Mouse (Mus musculus): Measurements from ENCODE around the gene Olfr876. TPM values are rescaled to one million over a fixed set of nuclear protein-coding genes. Genes with fewer than 3 reads are reported as not detected.

Gene Olfr876
- total and polyA plus RNA-seq, 3 experiments = 0.11 TPM; not detected in 2

- no peak for ATAC-seq (ENCODE audit: extremely low read depth, insufficient number of reproducible peaks, low FRiP score, poor library complexity, severe bottlenecking)
- TF ChIP-seq GATA1 (IDR thresholded peaks at IDR 0.05; ENCODE audit: borderline replicate concordance, low read length) (no peak), POLR2AphosphoS5 (IDR thresholded peaks at IDR 0.05; ENCODE audit: insufficient replicate concordance, low read depth, low read length) (no peak), TAL1 (conservative IDR thresholded peaks at IDR 0.05; ENCODE audit: low read depth, low read length) (no peak), GATA2 (IDR thresholded peaks at IDR 0.05; ENCODE audit: borderline replicate concordance, low read depth, low read length) (no peak), CTCF (IDR thresholded peaks at IDR 0.05; ENCODE audit: low read depth, low read length) (no peak)
- no peak for DNase-seq (ENCODE audit: low spot score)
Observed at GRCm38 (mm10) chr9:37786411-37786810, 16.4 kb upstream of the Olfr876 start.

DNA sequence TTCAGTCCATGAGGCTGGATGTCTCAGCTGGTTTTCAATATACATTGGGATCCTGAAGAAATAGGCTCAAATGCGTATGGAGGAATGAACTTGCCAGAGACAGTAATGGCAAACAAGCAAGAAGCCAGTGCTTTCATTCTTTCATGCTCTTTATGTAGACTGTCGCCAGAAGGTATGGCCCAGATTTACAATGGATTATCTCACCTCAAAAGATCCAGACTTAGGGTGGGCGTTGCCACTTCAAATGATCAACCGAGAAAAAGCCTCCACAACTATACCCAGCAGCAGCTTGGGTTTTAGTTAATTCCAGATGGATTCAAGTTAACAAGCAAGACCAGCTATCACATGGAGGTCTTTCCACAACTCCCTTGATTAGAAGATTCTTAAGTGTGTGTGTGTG lies 776 bp upstream of the Olfr876 start:
- H3K27me3 ChIP-seq (ENCODE audit: insufficient read depth, low read length) = no peaks in the 10 kb centered on the region
- DNase-seq (ENCODE audit: low spot score) (no peak), ATAC-seq (ENCODE audit: extremely low read depth, insufficient number of reproducible peaks, low FRiP score, poor library complexity, severe bottlenecking) (no peak)
- no peaks in the 10 kb centered on the region for H3K9me3 ChIP-seq (replicated peaks)
- H3K4me1 ChIP-seq (ENCODE audit: insufficient read depth, low read depth, low read length) = no peaks in the 10 kb centered on the region
- no peaks in the 10 kb centered on the region for H3K36me3 ChIP-seq (replicated peaks)
- TF ChIP-seq POLR2AphosphoS5 (IDR thresholded peaks at IDR 0.05; ENCODE audit: insufficient replicate concordance, low read depth, low read length) (no peak), TAL1 (conservative IDR thresholded peaks at IDR 0.05; ENCODE audit: low read depth, low read length) (no peak), GATA2 (IDR thresholded peaks at IDR 0.05; ENCODE audit: borderline replicate concordance, low read depth, low read length) (no peak), CTCF (IDR thresholded peaks at IDR 0.05; ENCODE audit: low read depth, low read length) (no peak), GATA1 (IDR thresholded peaks at IDR 0.05; ENCODE audit: borderline replicate concordance, low read length) (no peak)
- no peak overlapping the region for H3K4me3 ChIP-seq (ENCODE audit: low read depth, low read length)

More at GRCm38 (mm10) chr9:37786411-37786810, 16.4 kb upstream of the Olfr876 start:
- Histone ChIP-seq H3K27me3 (ENCODE audit: insufficient read depth, low read length) (no peaks in the 10 kb centered on the region), H3K36me3 (replicated peaks) (no peaks in the 10 kb centered on the region), H3K9me3 (replicated peaks) (no peaks in the 10 kb centered on the region), H3K4me1 (ENCODE audit: insufficient read depth, low read depth, low read length) (no peaks in the 10 kb centered on the region), H3K4me3 (ENCODE audit: low read depth, low read length) (no peak overlapping the region)

GRCm38 (mm10) chr9:37807235-37807634 lies 4.4 kb downstream of the Olfr876 start:
- no peaks in the 10 kb centered on the region for H3K4me1 ChIP-seq (ENCODE audit: insufficient read depth, low read depth, low read length)
- H3K27me3 ChIP-seq (ENCODE audit: insufficient read depth, low read length) = no peaks in the 10 kb centered on the region
- H3K9me3 ChIP-seq (replicated peaks) = no peaks in the 10 kb centered on the region
- ATAC-seq (ENCODE audit: extremely low read depth, insufficient number of reproducible peaks, low FRiP score, poor library complexity, severe bottlenecking) = no peak
- no peak overlapping the region for H3K4me3 ChIP-seq (ENCODE audit: low read depth, low read length)
- H3K36me3 ChIP-seq (replicated peaks) = no peaks in the 10 kb centered on the region
- TF ChIP-seq POLR2AphosphoS5 (IDR thresholded peaks at IDR 0.05; ENCODE audit: insufficient replicate concordance, low read depth, low read length) (no peak), TAL1 (conservative IDR thresholded peaks at IDR 0.05; ENCODE audit: low read depth, low read length) (no peak), CTCF (IDR thresholded peaks at IDR 0.05; ENCODE audit: low read depth, low read length) (no peak), GATA2 (IDR thresholded peaks at IDR 0.05; ENCODE audit: borderline replicate concordance, low read depth, low read length) (no peak), GATA1 (IDR thresholded peaks at IDR 0.05; ENCODE audit: borderline replicate concordance, low read length) (no peak)
- DNase-seq (ENCODE audit: low spot score) = no peak

GRCm38 (mm10) chr9:37808456-37808855 lies 5.6 kb downstream of the Olfr876 start:
- Histone ChIP-seq H3K27me3 (ENCODE audit: insufficient read depth, low read length) (no peaks in the 10 kb centered on the region), H3K36me3 (replicated peaks) (no peaks in the 10 kb centered on the region), H3K4me3 (ENCODE audit: low read depth, low read length) (no peak overlapping the region), H3K4me1 (ENCODE audit: insufficient read depth, low read depth, low read length) (no peaks in the 10 kb centered on the region), H3K9me3 (replicated peaks) (no peaks in the 10 kb centered on the region)
- TF ChIP-seq CTCF (IDR thresholded peaks at IDR 0.05; ENCODE audit: low read depth, low read length) (no peak), GATA1 (IDR thresholded peaks at IDR 0.05; ENCODE audit: borderline replicate concordance, low read length) (no peak), GATA2 (IDR thresholded peaks at IDR 0.05; ENCODE audit: borderline replicate concordance, low read depth, low read length) (no peak), TAL1 (conservative IDR thresholded peaks at IDR 0.05; ENCODE audit: low read depth, low read length) (no peak), POLR2AphosphoS5 (IDR thresholded peaks at IDR 0.05; ENCODE audit: insufficient replicate concordance, low read depth, low read length) (no peak)
- DNase-seq (ENCODE audit: low spot score) = no peak
- no peak for ATAC-seq (ENCODE audit: extremely low read depth, insufficient number of reproducible peaks, low FRiP score, poor library complexity, severe bottlenecking)

GRCm38 (mm10) chr9:37808976-37809375 lies 6.1 kb downstream of the Olfr876 start:
- no peak for TF ChIP-seq CTCF (IDR thresholded peaks at IDR 0.05; ENCODE audit: low read depth, low read length)
- TF ChIP-seq GATA1 (IDR thresholded peaks at IDR 0.05; ENCODE audit: borderline replicate concordance, low read length) = no peak
- no peak for TF ChIP-seq POLR2AphosphoS5 (IDR thresholded peaks at IDR 0.05; ENCODE audit: insufficient replicate concordance, low read depth, low read length)
- TF ChIP-seq GATA2 (IDR thresholded peaks at IDR 0.05; ENCODE audit: borderline replicate concordance, low read depth, low read length) = no peak
- no peak for TF ChIP-seq TAL1 (conservative IDR thresholded peaks at IDR 0.05; ENCODE audit: low read depth, low read length)
- Histone ChIP-seq H3K27me3 (ENCODE audit: insufficient read depth, low read length) (no peaks in the 10 kb centered on the region; the same call in 1 of the 2 replicates), H3K4me1 (ENCODE audit: insufficient read depth, low read depth, low read length) (no peaks in the 10 kb centered on the region), H3K4me3 (ENCODE audit: low read depth, low read length) (no peak overlapping the region), H3K36me3 (replicated peaks) (no peaks in the 10 kb centered on the region), H3K9me3 (replicated peaks) (no peaks in the 10 kb centered on the region)
- ATAC-seq (ENCODE audit: extremely low read depth, insufficient number of reproducible peaks, low FRiP score, poor library complexity, severe bottlenecking) = no peak
- no peak for DNase-seq (ENCODE audit: low spot score)

- Histone ChIP-seq H3K4me3 (ENCODE audit: low read depth, low read length) (no peak overlapping the region), H3K9me3 (replicated peaks) (no peaks in the 10 kb centered on the region), H3K4me1 (ENCODE audit: insufficient read depth, low read depth, low read length) (no peaks in the 10 kb centered on the region), H3K27me3 (ENCODE audit: insufficient read depth, low read length) (no peaks in the 10 kb centered on the region; the same call in 1 of the 2 replicates), H3K36me3 (replicated peaks) (no peaks in the 10 kb centered on the region)
- TF ChIP-seq TAL1 (conservative IDR thresholded peaks at IDR 0.05; ENCODE audit: low read depth, low read length) = no peak
- TF ChIP-seq GATA2 (IDR thresholded peaks at IDR 0.05; ENCODE audit: borderline replicate concordance, low read depth, low read length) = no peak
- TF ChIP-seq CTCF (IDR thresholded peaks at IDR 0.05; ENCODE audit: low read depth, low read length) = no peak
- no peak for TF ChIP-seq GATA1 (IDR thresholded peaks at IDR 0.05; ENCODE audit: borderline replicate concordance, low read length)
- TF ChIP-seq POLR2AphosphoS5 (IDR thresholded peaks at IDR 0.05; ENCODE audit: insufficient replicate concordance, low read depth, low read length) = no peak
- ATAC-seq (ENCODE audit: extremely low read depth, insufficient number of reproducible peaks, low FRiP score, poor library complexity, severe bottlenecking) (no peak), DNase-seq (ENCODE audit: low spot score) (no peak)
Observed at GRCm38 (mm10) chr9:37814696-37815095, 11.9 kb downstream of the Olfr876 start.

Data from G1E (cell line).